Mouse (Mus musculus) neural tube, embryonic 14.5 days (tissue): ENCODE measurements at regions not wholly inside any gene's neighbourhood (a gene's known extent, or its start where the extent isn't known, plus 50 kb on each side); places are given as distances from the start of the nearest gene placed in this dataset.

Experiments
- ATAC-seq: fragments of 200-750 bp; cut with Nextera tagmentation; 2 replicates; pipeline ENCODE4 v1.8.0; 2017; ENCODE audit warnings: low read depth, mild to moderate bottlenecking, moderate TSS enrichment, moderate library complexity
- H3K27ac ChIP-seq: fragments of 300-500 bp; sonication (generic); 2 replicates; pipeline ENCODE4 v1.5.1; 2014; ENCODE audit warnings: low read depth, mild to moderate bottlenecking, control low read depth, low read length, moderate library complexity, mixed read lengths
- H3K27me3 ChIP-seq: fragments of 300-500 bp; sonication (generic); 2 replicates; pipeline ENCODE4 v1.6.1; 2014; ENCODE audit warnings: low read length; ENCODE audit not compliant: control insufficient read depth, insufficient read depth
- H3K36me3 ChIP-seq: fragments of 300-500 bp; sonication (generic); 2 replicates; pipeline ENCODE4 v1.6.1; 2014; ENCODE audit warnings: low read length, mixed read lengths; ENCODE audit not compliant: control insufficient read depth, insufficient read depth
- H3K4me1 ChIP-seq: fragments of 300-500 bp; sonication (generic); 2 replicates; pipeline ENCODE4 v1.6.1; 2014; ENCODE audit warnings: low read length; ENCODE audit not compliant: control insufficient read depth, insufficient read depth
- H3K4me2 ChIP-seq: fragments of 300-500 bp; sonication (generic); 2 replicates; pipeline ENCODE4 v1.6.1; 2014; ENCODE audit warnings: mild to moderate bottlenecking, low read depth, low read length, control low read depth
- H3K4me3 ChIP-seq: fragments of 300-500 bp; sonication (generic); 2 replicates; pipeline ENCODE4 v1.5.1; 2014; ENCODE audit warnings: low read depth, low read length, control low read depth, mixed read lengths
- H3K9ac ChIP-seq: fragments of 300-500 bp; sonication (generic); replicated peaks from 2 replicates; pipeline ENCODE4 v1.6.1; 2014; ENCODE audit warnings: low read depth, mild to moderate bottlenecking, control low read depth, low read length, mixed read lengths
- H3K9me3 ChIP-seq: fragments of 300-500 bp; sonication (generic); 2 replicates; pipeline ENCODE4 v1.6.1; 2016; ENCODE audit warnings: low read length; ENCODE audit not compliant: control insufficient read depth
- WGBS: fragments of 180-500 bp; shearing (Covaris S2); extraction: QIAGEN DNeasy Blood & Tissue Kit; methylation state at CpG from one replicate; pipeline ENCODE4 v1.1.7; 2014; 5-methylcytosine and 5-hydroxymethylcytosine counted together

DNA sequence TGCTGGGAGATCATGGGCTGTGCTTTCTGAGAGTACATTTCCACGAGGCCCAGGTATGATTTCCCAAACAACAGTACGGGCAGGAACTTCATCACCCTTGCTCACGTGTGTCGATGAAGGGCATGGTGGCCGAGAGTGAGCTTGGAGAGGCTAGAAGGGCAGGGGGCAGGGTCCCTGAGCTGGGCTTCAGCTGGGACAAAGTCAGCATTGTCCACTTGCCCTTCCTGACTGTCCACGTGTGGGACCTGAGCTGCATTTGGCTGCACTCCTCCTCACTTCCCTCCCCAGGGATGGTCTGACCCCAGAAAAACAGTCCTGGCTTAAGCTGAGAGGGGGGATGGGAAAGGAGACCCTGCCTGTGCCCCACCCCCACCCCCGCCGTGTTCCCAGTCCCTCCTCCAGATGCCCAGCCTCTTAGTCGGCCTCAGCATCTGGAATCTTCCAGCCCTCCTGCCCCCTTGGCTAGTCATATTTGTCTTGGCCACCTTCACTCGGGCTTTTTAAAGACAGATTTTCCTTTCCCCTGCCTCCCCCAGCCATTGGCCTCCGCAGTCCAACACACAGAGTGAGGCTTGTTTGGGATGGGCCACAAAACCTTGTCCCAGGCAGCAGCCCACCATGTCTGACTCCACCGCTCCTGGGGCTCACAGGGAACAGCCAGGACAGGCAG lies 58.6 kb downstream of the Isg20 start:
- Histone ChIP-seq H3K4me3 (no peak overlapping the region), H3K9me3 (no peaks in the 10 kb centered on the region), H3K36me3 (no peaks in the 10 kb centered on the region), H3K9ac (no peak overlapping the region), H3K4me1 (no peaks in the 10 kb centered on the region), H3K27me3 (no peaks in the 10 kb centered on the region), H3K27ac (no peak overlapping the region), H3K4me2 (no peak overlapping the region)
- 73% methylated on average over 12 of the region's 12 CpGs for whole genome bisulfite sequencing
- ATAC-seq, result no peak

DNA sequence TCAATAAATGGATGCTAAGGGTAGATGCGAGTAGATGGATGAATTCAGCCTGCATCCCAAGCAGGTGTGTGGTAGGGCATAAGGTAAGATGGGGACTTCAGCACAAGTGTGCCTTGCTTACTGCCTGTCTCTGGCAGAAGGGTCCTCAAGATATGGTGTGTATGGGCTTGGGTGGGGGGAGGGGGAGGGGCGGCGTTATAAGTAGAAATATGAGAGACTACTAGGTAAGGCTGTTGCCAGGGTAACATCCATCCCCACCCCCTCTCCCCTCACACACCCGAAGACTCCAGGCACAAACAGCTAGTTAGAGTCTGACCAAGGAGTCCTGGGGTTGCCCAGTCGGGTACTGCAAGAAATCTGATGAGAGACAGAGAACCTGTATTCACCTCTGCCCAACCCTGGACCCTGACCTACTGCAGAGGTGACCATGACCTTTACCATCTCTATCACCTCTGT lies 63.5 kb upstream of the Acan start:
- ATAC-seq, result peak; percentile 46; the same call in 1 of the 2 replicates
- H3K27ac ChIP-seq, result no peak overlapping the region
- peak overlapping the region; percentile 40 for H3K4me3 ChIP-seq
- 41% methylated on average over 5 of the region's 5 CpGs for WGBS
- H3K4me2 ChIP-seq, result peak overlapping the region; percentile 70
- peak overlapping the region; percentile 41; the same call in 1 of the 2 replicates for H3K9ac ChIP-seq
- H3K4me1 ChIP-seq, result no peaks in the 10 kb centered on the region
- H3K9me3 ChIP-seq, result no peaks in the 10 kb centered on the region
- no peaks in the 10 kb centered on the region for H3K27me3 ChIP-seq
- no peaks in the 10 kb centered on the region for H3K36me3 ChIP-seq

DNA sequence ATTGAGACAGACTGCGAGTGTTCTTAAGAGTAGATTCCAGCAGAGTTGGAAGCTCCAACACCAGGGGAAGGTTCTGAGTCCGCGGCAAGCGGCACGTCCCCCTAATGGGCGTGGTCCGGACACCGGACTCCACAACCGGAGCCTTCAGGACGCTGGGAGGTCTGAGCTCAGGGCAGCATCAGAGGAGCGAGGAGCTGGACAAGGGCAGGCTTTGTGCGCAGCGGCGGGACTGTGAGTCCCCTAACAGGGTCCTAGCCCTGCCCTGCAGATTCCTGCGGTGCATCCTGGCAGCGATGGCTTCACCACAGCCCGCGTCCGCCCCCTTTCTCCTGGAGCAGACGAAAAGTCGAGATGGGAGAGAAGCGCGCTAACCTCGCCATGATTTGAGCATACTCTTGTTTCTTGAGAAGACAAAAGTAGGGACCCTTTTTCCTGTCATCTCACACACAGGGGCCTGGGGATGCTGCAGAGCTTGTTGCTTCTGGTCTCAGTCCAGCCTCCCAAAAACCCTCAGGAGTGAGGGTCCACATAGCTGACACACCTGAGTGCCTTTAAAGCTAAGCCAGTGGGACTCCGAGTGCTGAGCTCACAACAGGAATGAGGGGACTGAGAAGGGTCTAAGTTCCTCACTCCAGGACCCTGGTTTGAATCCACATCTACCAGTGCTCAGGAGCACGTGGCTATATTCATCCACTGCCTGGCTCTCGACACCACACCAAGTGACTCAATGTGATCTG lies 62.8 kb upstream of the Acan start:
- no peaks in the 10 kb centered on the region for H3K27me3 ChIP-seq
- H3K4me1 ChIP-seq, result no peaks in the 10 kb centered on the region
- peak overlapping the region; percentile 70 for H3K4me2 ChIP-seq
- H3K9ac ChIP-seq, result peak overlapping the region; percentile 41
- no peak overlapping the region for H3K27ac ChIP-seq
- H3K4me3 ChIP-seq, result peak overlapping the region; percentile 40
- WGBS, result 5% methylated on average over 27 of the region's 27 CpGs
- H3K36me3 ChIP-seq, result no peaks in the 10 kb centered on the region
- H3K9me3 ChIP-seq, result no peaks in the 10 kb centered on the region
- ATAC-seq, result peak; percentile 73; the same call in 1 of the 2 replicates

DNA sequence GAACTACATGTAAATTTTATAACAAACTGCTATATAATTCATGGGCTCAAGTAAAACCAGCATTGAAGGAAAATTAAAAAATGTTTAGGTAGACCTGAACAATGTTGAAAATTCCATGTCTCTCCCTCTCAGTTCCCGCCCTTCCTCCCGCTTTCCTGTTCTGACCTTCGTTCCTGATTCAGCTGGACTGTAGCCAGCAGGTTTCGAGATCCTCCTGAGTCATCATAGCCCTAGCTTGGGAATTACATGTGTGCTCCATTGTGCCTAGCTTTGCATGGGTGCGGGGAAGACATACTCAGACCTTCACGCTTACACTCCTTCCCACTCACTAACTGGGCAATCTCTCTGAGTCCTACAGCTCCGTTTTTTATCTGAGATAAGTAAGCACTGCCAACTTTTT lies 60.3 kb upstream of the Acan start:
- Histone ChIP-seq H3K27me3 (no peaks in the 10 kb centered on the region), H3K27ac (no peak overlapping the region), H3K4me3 (no peak overlapping the region), H3K4me1 (no peaks in the 10 kb centered on the region), H3K4me2 (no peak overlapping the region), H3K9me3 (no peaks in the 10 kb centered on the region), H3K36me3 (no peaks in the 10 kb centered on the region), H3K9ac (no peak overlapping the region)
- 91% methylated on average over 7 of the region's 7 CpGs for WGBS
- no peak for ATAC-seq

DNA sequence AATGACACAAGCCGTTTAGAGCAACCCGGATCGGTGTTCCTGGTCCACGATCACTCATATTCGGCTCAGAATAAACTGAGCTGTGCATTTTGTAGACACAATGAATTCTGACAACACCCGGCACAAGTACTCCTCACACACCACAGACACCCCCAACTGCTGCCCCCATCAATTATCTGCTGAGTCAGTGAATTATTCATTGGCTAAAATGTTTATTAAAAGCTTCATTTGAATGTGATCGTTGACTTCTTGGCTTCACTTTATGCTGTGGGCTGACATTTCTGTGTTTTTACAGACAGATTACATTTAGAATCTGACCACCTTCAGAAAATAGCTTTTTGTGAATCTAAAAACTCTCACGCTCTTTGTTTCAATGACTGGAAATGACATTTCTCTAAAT lies 59.1 kb upstream of the Acan start:
- 87% methylated on average over 8 of the region's 8 CpGs for WGBS
- ATAC-seq, result no peak
- Histone ChIP-seq H3K4me1 (no peaks in the 10 kb centered on the region), H3K27ac (no peak overlapping the region), H3K27me3 (no peaks in the 10 kb centered on the region), H3K9ac (no peak overlapping the region), H3K4me3 (no peak overlapping the region), H3K9me3 (no peaks in the 10 kb centered on the region), H3K36me3 (no peaks in the 10 kb centered on the region), H3K4me2 (no peak overlapping the region)

DNA sequence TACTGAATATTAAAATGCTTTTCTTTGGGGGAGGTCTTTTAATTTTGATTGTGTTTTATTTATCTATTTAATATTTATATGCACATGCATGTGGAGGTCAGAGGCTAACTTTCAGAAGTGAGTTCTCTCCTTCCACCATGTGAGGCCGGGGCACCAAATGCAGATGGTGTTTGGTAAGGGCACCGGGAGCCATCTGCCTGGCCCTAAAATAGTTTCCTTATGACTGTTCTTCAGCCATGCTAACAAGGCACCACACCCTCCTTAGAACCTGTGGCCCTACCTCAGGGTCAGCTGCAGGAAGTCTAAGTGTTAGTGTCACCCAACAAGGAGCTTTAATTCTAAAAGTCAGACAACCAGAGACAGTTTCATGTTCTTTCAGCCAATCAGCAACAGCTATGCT lies 58.2 kb upstream of the Acan start:
- no peaks in the 10 kb centered on the region for H3K36me3 ChIP-seq
- no peak overlapping the region for H3K9ac ChIP-seq
- H3K27me3 ChIP-seq, result no peaks in the 10 kb centered on the region
- no peak overlapping the region for H3K27ac ChIP-seq
- no peak overlapping the region for H3K4me3 ChIP-seq
- H3K9me3 ChIP-seq, result no peaks in the 10 kb centered on the region
- WGBS, result 74% methylated on average over 2 of the region's 2 CpGs
- no peak overlapping the region for H3K4me2 ChIP-seq
- ATAC-seq, result no peak
- H3K4me1 ChIP-seq, result no peaks in the 10 kb centered on the region

DNA sequence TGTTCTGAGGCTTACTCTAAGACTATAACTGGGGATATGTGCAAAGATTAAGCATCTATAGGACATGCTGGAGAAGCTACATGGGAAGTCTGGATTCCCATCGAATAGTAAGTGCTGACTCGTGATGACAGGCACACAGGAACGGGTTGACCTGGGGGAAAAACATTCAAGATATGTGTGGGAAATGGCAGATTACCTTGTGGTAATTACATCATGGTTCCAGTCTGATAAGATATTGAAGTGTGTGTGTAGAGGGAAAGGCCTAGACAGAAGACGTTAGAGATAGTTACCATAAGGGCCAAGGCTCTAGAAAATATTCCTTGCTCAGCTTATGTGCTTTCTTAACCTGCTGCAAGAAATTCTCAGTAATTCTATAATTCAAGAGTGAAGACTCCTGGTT lies 57.5 kb upstream of the Acan start:
- Histone ChIP-seq H3K9ac (no peak overlapping the region), H3K4me2 (no peak overlapping the region), H3K4me3 (no peak overlapping the region), H3K36me3 (no peaks in the 10 kb centered on the region), H3K27ac (no peak overlapping the region), H3K27me3 (no peaks in the 10 kb centered on the region), H3K4me1 (no peaks in the 10 kb centered on the region), H3K9me3 (no peaks in the 10 kb centered on the region)
- no peak for ATAC-seq
- whole genome bisulfite sequencing, result 87% methylated on average over 4 of the region's 4 CpGs
